Mouse (Mus musculus) forebrain, embryonic 14.5 days (tissue): ENCODE measurements at regions not wholly inside any gene's neighbourhood (a gene's known extent, or its start where the extent isn't known, plus 50 kb on each side); places are given as distances from the start of the nearest gene placed in this dataset.
A peak's percentile ranks its signal among the peaks of the same experiment; 100 is the strongest.

Source experiments
- ATAC-seq: fragments of 200-750 bp; cut with Nextera tagmentation; 2 replicates; pipeline ENCODE4 v1.8.0; 2017; ENCODE audit warnings: mild to moderate bottlenecking, moderate library complexity
- DNase-seq: peaks from one replicate; pipeline ENCODE4 v3.0.0-alpha.2; 2015; ENCODE audit warnings: low spot score
- H3K27ac ChIP-seq: fragments of 300-500 bp; sonication (generic); 2 replicates; pipeline ENCODE4 v1.5.1; 2014; ENCODE audit warnings: low read depth, mild to moderate bottlenecking, control low read depth, low read length, moderate library complexity
- H3K27me3 ChIP-seq: fragments of 300-500 bp; sonication (generic); replicated peaks from 2 replicates; pipeline ENCODE4 v1.6.1; 2014; ENCODE audit warnings: low read length, control low read depth, mixed read lengths; ENCODE audit not compliant: control insufficient read depth, insufficient read depth
- H3K36me3 ChIP-seq: fragments of 300-500 bp; sonication (generic); 2 replicates; pipeline ENCODE4 v1.6.1; 2014; ENCODE audit warnings: low read length, control low read depth; ENCODE audit not compliant: control insufficient read depth, insufficient read depth
- H3K4me1 ChIP-seq: fragments of 300-500 bp; sonication (generic); 2 replicates; pipeline ENCODE4 v1.6.1; 2014; ENCODE audit warnings: antibody characterized with exemption, low read length, control low read depth; ENCODE audit not compliant: control insufficient read depth, insufficient read depth
- H3K4me2 ChIP-seq: fragments of 300-500 bp; sonication (generic); 2 replicates; pipeline ENCODE4 v1.6.1; 2014; ENCODE audit warnings: mild to moderate bottlenecking, control low read depth, low read length
- H3K4me3 ChIP-seq: fragments of 300-500 bp; sonication (generic); 2 replicates; pipeline ENCODE4 v1.5.1; 2014; ENCODE audit warnings: low read depth, low read length, control low read depth
- H3K9ac ChIP-seq: fragments of 300-500 bp; sonication (generic); 2 replicates; pipeline ENCODE4 v1.6.1; 2014; ENCODE audit warnings: mild to moderate bottlenecking, low read length, control low read depth, moderate library complexity
- H3K9me3 ChIP-seq: fragments of 300-500 bp; sonication (generic); replicated peaks from 2 replicates; pipeline ENCODE4 v1.6.1; 2016; ENCODE audit warnings: low read length, control low read depth, mixed read lengths; ENCODE audit not compliant: control insufficient read depth
- WGBS: fragments of 180-500 bp; shearing (Covaris S2); extraction: QIAGEN DNeasy Blood & Tissue Kit; methylation state at CpG from one replicate; pipeline ENCODE4 v1.1.7; 2014; 5-methylcytosine and 5-hydroxymethylcytosine counted together

GRCm38 (mm10) chr7:94002780-94003179 is 923.1 kb downstream of the Fam181b start:
- H3K27me3 ChIP-seq, result no peaks in the 10 kb centered on the region
- H3K36me3 ChIP-seq, result no peaks in the 10 kb centered on the region
- no peak overlapping the region for H3K4me3 ChIP-seq
- no peak overlapping the region for H3K4me2 ChIP-seq
- no peak overlapping the region for H3K27ac ChIP-seq
- DNase-seq (peak; percentile 1), ATAC-seq (no peak)
- 66% methylated on average over 1 of the region's 1 CpGs for WGBS
- no peaks in the 10 kb centered on the region for H3K4me1 ChIP-seq
- no peaks in the 10 kb centered on the region for H3K9me3 ChIP-seq
- H3K9ac ChIP-seq, result no peak overlapping the region

GRCm38 (mm10) chr7:94042466-94043030 is 962.9 kb downstream of the Fam181b start:
- ATAC-seq (peak; percentile 87), DNase-seq (peak; percentile 73)
- Histone ChIP-seq H3K4me2 (peak overlapping the region; percentile 47), H3K9me3 (no peaks in the 10 kb centered on the region), H3K27ac (no peak overlapping the region), H3K4me3 (peak overlapping the region; percentile 22), H3K9ac (peak overlapping the region; percentile 50; the same call in 1 of the 2 replicates), H3K36me3 (no peaks in the 10 kb centered on the region), H3K27me3 (no peaks in the 10 kb centered on the region), H3K4me1 (no peaks in the 10 kb centered on the region)
- 1% methylated on average over 11 of the region's 11 CpGs for WGBS

- 47% methylated on average over 2 of the region's 2 CpGs for WGBS
- ATAC-seq, result no peak
- Histone ChIP-seq H3K9me3 (no peaks in the 10 kb centered on the region), H3K27ac (no peak overlapping the region), H3K36me3 (no peaks in the 10 kb centered on the region), H3K9ac (no peak overlapping the region), H3K4me2 (no peak overlapping the region), H3K4me3 (no peak overlapping the region), H3K4me1 (no peaks in the 10 kb centered on the region), H3K27me3 (no peaks in the 10 kb centered on the region)
- DNase-seq, result no peak
Measured at GRCm38 (mm10) chr7:94045428-94045827, 965.8 kb downstream of the Fam181b start.

- Histone ChIP-seq H3K9ac (no peak overlapping the region), H3K4me3 (no peak overlapping the region), H3K4me1 (no peaks in the 10 kb centered on the region), H3K9me3 (no peaks in the 10 kb centered on the region), H3K27me3 (no peaks in the 10 kb centered on the region), H3K4me2 (no peak overlapping the region), H3K36me3 (no peaks in the 10 kb centered on the region), H3K27ac (no peak overlapping the region)
- peak; percentile 67 for ATAC-seq
- 11% methylated on average over 1 of the region's 1 CpGs for WGBS
- DNase-seq, result peak; percentile 56
Measured at GRCm38 (mm10) chr7:94046029-94046428, 966.4 kb downstream of the Fam181b start.

- Histone ChIP-seq H3K27me3 (no peaks in the 10 kb centered on the region), H3K4me1 (no peaks in the 10 kb centered on the region), H3K9me3 (no peaks in the 10 kb centered on the region), H3K4me2 (no peak overlapping the region), H3K9ac (no peak overlapping the region), H3K36me3 (no peaks in the 10 kb centered on the region), H3K27ac (no peak overlapping the region), H3K4me3 (no peak overlapping the region)
- DNase-seq, result peak; percentile 45
- WGBS, result 79% methylated on average over 3 of the region's 3 CpGs
- peak; percentile 86; the same call in 1 of the 2 replicates for ATAC-seq
Measured at GRCm38 (mm10) chr7:94061814-94062545, 982.3 kb downstream of the Fam181b start.
